Mouse (Mus musculus): ENCODE measurements around the gene Agap1. TPM values are rescaled to one million over a fixed set of nuclear protein-coding genes. Genes with fewer than 3 reads are reported as not detected.

The Agap1 gene
- polyA plus RNA-seq, 1 experiment from 2014 or later, result 89.6 TPM

- Histone ChIP-seq H3K9ac (replicated peaks; ENCODE audit: low read length) (no peak overlapping the region), H3K4me2 (ENCODE audit: low read length) (peak overlapping the region; percentile 3; the same call in 1 of the 2 replicates), H3K4me1 (ENCODE audit: control insufficient read depth, insufficient read depth, low read length) (peaks cover 19% of the 10 kb centered on the region), H3K27me3 (ENCODE audit: control insufficient read depth, insufficient read depth, low read length) (no peaks in the 10 kb centered on the region), H3K27ac (replicated peaks; ENCODE audit: low read depth, low read length) (peak overlapping the region; percentile 37; the same call in 1 of the 2 replicates), H3K4me3 (replicated peaks; ENCODE audit: low read depth, low read length) (no peak overlapping the region), H3K9me3 (ENCODE audit: control insufficient read depth, low read length) (no peaks in the 10 kb centered on the region), H3K36me3 (ENCODE audit: control insufficient read depth, insufficient read depth, low read length) (peaks cover 22% of the 10 kb centered on the region)
- 5% methylated on average over 3 of the region's 3 CpGs for WGBS
- ATAC-seq (ENCODE audit: low FRiP score, low TSS enrichment) (peak; percentile 17; the same call in 1 of the 2 replicates), DNase-seq (peak; percentile 69)
These were observed 285.1 kb downstream of the Agap1 start for GRCm38 (mm10) chr1:89739775-89740099.

DNA sequence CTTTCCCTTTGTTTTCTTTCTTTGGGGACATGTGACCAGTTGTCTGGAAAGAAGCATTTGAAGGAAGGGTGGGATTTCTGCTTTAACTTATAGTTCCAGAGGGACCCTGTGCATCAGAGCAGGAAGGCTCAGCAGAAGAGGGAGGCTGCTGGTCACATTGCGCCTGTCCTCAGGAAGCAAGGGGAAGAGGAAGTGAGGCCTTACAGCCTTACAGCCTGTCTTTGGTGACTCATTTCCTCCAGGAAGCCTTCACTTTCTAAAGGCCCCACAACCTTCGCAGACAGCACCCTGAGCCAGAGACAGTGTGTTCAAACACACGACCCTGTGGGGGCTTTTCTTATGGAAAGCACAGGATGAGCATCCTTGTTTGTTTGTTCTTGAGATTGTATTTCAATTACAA lies 287.8 kb downstream of the Agap1 start:
- no peak for DNase-seq
- 76% methylated on average over 3 of the region's 3 CpGs for WGBS

DNA sequence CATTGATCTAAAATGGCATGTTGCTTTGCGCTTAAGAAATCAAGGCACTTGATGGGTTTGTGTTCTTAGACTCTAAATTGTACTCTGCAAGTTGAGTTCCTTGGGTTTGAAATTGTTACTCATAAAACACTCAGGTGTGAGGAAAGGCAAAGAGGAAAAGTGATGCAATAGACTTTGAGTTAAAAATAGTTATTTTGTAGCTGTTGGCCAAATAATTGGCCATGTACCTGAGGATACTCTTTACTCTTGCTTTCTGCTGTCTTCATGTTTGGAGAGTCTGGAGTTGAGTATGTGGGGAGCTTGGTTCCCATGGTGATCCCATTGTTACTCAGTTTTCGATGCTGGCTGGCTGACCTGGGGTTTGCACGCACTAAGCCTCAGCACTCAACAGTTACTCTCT lies 291.6 kb downstream of the Agap1 start:
- Histone ChIP-seq H3K9me3 (ENCODE audit: control insufficient read depth, low read length) (no peaks in the 10 kb centered on the region), H3K27me3 (ENCODE audit: control insufficient read depth, insufficient read depth, low read length) (no peaks in the 10 kb centered on the region)
- 55% methylated on average over 3 of the region's 3 CpGs for WGBS

More for the DNA sequence above, 287.8 kb downstream of the Agap1 start:
- no peaks in the 10 kb centered on the region for H3K27me3 ChIP-seq (ENCODE audit: control insufficient read depth, insufficient read depth, low read length)
- peaks cover 33% of the 10 kb centered on the region for H3K36me3 ChIP-seq (ENCODE audit: control insufficient read depth, insufficient read depth, low read length)
- H3K9me3 ChIP-seq (ENCODE audit: control insufficient read depth, low read length), result no peaks in the 10 kb centered on the region
- no peak overlapping the region for H3K4me3 ChIP-seq (replicated peaks; ENCODE audit: low read depth, low read length)
- H3K4me2 ChIP-seq (ENCODE audit: low read length), result no peak overlapping the region
- H3K4me1 ChIP-seq (ENCODE audit: control insufficient read depth, insufficient read depth, low read length), result peaks cover 19% of the 10 kb centered on the region
- H3K27ac ChIP-seq (replicated peaks; ENCODE audit: low read depth, low read length), result no peak overlapping the region
- no peak overlapping the region for H3K9ac ChIP-seq (replicated peaks; ENCODE audit: low read length)
- ATAC-seq (ENCODE audit: low FRiP score, low TSS enrichment), result no peak

GRCm38 (mm10) chr1:89749666-89750065 lies 295.1 kb downstream of the Agap1 start:
- Histone ChIP-seq H3K9me3 (ENCODE audit: control insufficient read depth, low read length) (no peaks in the 10 kb centered on the region), H3K27ac (replicated peaks; ENCODE audit: low read depth, low read length) (no peak overlapping the region), H3K27me3 (ENCODE audit: control insufficient read depth, insufficient read depth, low read length) (no peaks in the 10 kb centered on the region), H3K4me1 (ENCODE audit: control insufficient read depth, insufficient read depth, low read length) (peaks cover 23% of the 10 kb centered on the region), H3K4me2 (ENCODE audit: low read length) (no peak overlapping the region), H3K4me3 (replicated peaks; ENCODE audit: low read depth, low read length) (no peak overlapping the region), H3K36me3 (ENCODE audit: control insufficient read depth, insufficient read depth, low read length) (peaks cover 12% of the 10 kb centered on the region), H3K9ac (replicated peaks; ENCODE audit: low read length) (no peak overlapping the region)
- ATAC-seq (ENCODE audit: low FRiP score, low TSS enrichment), result no peak
- DNase-seq, result peak; percentile 69

More for the DNA sequence above, 291.6 kb downstream of the Agap1 start:
- H3K9ac ChIP-seq (replicated peaks; ENCODE audit: low read length), result no peak overlapping the region
- ATAC-seq (ENCODE audit: low FRiP score, low TSS enrichment) (no peak), DNase-seq (no peak)
- H3K4me2 ChIP-seq (ENCODE audit: low read length), result no peak overlapping the region
- no peak overlapping the region for H3K27ac ChIP-seq (replicated peaks; ENCODE audit: low read depth, low read length)
- peaks cover 30% of the 10 kb centered on the region for H3K36me3 ChIP-seq (ENCODE audit: control insufficient read depth, insufficient read depth, low read length)
- peaks cover 15% of the 10 kb centered on the region for H3K4me1 ChIP-seq (ENCODE audit: control insufficient read depth, insufficient read depth, low read length)
- no peak overlapping the region for H3K4me3 ChIP-seq (replicated peaks; ENCODE audit: low read depth, low read length)

DNA sequence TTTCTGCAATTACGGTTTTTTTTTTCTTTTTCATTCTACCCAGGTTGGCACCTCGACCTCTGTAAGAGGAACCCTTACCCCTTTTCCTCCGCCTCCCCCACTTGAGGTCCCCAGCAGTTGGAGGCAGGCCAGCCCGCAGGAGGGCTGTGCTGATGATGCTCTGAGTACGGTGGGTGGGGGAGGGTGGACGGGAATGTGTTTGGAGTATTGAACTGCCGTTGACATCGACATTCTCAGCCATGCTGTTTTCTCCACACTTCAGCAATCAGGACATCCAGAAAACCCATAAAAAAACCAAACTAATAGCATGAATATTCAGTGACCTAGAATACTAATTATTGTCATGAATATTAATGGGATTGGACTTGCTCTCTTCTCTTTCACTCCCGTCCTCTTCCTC lies 295.9 kb downstream of the Agap1 start:
- Histone ChIP-seq H3K9ac (replicated peaks; ENCODE audit: low read length) (no peak overlapping the region), H3K27ac (replicated peaks; ENCODE audit: low read depth, low read length) (peak overlapping the region; percentile 10), H3K4me3 (replicated peaks; ENCODE audit: low read depth, low read length) (no peak overlapping the region), H3K36me3 (ENCODE audit: control insufficient read depth, insufficient read depth, low read length) (peaks cover 4% of the 10 kb centered on the region; the same call in 1 of the 2 replicates), H3K27me3 (ENCODE audit: control insufficient read depth, insufficient read depth, low read length) (no peaks in the 10 kb centered on the region), H3K4me1 (ENCODE audit: control insufficient read depth, insufficient read depth, low read length) (peaks cover 28% of the 10 kb centered on the region), H3K9me3 (ENCODE audit: control insufficient read depth, low read length) (no peaks in the 10 kb centered on the region), H3K4me2 (ENCODE audit: low read length) (peak overlapping the region; percentile 39)
- peak; percentile 73 for DNase-seq
- ATAC-seq (ENCODE audit: low FRiP score, low TSS enrichment), result peak; percentile 57
- 2% methylated on average over 9 of the region's 9 CpGs for WGBS

DNA sequence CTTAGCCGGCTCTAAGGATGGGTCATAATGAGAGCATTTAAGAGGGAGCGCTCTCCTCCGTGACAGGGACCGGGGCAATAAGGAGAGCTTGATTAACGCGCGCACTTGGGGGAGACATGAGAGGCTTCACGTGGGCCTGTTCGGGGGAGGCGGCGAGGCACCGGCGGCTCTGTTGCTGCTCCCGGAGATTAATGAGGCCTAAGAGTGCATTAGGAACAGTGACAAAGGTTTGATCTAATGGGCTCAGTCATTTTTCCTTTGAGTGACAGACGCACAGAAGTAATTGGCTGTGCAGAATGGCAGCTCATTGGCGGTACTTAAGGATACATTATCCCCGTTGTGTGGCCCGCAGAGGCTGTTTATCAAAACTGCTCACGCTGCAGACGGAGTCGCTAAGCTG lies 296.3 kb downstream of the Agap1 start:
- peaks cover 31% of the 10 kb centered on the region for H3K4me1 ChIP-seq (ENCODE audit: control insufficient read depth, insufficient read depth, low read length)
- peak overlapping the region; percentile 10 for H3K27ac ChIP-seq (replicated peaks; ENCODE audit: low read depth, low read length)
- WGBS, result 4% methylated on average over 21 of the region's 21 CpGs
- peak; percentile 79 for DNase-seq
- H3K27me3 ChIP-seq (ENCODE audit: control insufficient read depth, insufficient read depth, low read length), result no peaks in the 10 kb centered on the region
- peak overlapping the region; percentile 39 for H3K4me2 ChIP-seq (ENCODE audit: low read length)
- peak; percentile 78 for ATAC-seq (ENCODE audit: low FRiP score, low TSS enrichment)
- no peak overlapping the region for H3K4me3 ChIP-seq (replicated peaks; ENCODE audit: low read depth, low read length)
- no peaks in the 10 kb centered on the region for H3K36me3 ChIP-seq (ENCODE audit: control insufficient read depth, insufficient read depth, low read length)
- no peaks in the 10 kb centered on the region for H3K9me3 ChIP-seq (ENCODE audit: control insufficient read depth, low read length)
- no peak overlapping the region for H3K9ac ChIP-seq (replicated peaks; ENCODE audit: low read length)

DNA sequence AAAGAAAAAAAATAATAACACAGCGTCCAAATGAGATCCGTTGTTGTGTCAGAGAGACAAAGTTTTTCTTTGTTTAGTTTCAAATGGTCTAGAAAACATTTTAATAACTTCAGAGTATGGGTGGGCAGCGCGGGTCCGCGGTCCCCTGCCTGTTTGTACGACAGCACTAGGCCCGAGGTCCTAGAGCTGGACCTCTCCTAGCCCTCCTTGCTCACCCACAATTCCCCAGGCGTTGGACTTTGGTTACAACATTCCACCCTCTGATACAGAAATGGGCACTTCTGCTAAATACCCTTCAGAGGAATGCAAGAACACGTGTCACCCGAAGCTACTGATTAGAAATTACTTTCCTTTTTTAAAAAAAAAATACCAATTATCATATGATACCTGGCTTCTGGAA lies 296.7 kb downstream of the Agap1 start:
- ATAC-seq (ENCODE audit: low FRiP score, low TSS enrichment) (no peak), DNase-seq (peak; percentile 33)
- H3K27ac ChIP-seq (replicated peaks; ENCODE audit: low read depth, low read length), result peak overlapping the region; percentile 10
- H3K36me3 ChIP-seq (ENCODE audit: control insufficient read depth, insufficient read depth, low read length), result no peaks in the 10 kb centered on the region
- no peaks in the 10 kb centered on the region for H3K9me3 ChIP-seq (ENCODE audit: control insufficient read depth, low read length)
- no peak overlapping the region for H3K4me3 ChIP-seq (replicated peaks; ENCODE audit: low read depth, low read length)
- peaks cover 35% of the 10 kb centered on the region for H3K4me1 ChIP-seq (ENCODE audit: control insufficient read depth, insufficient read depth, low read length)
- no peak overlapping the region for H3K9ac ChIP-seq (replicated peaks; ENCODE audit: low read length)
- no peaks in the 10 kb centered on the region for H3K27me3 ChIP-seq (ENCODE audit: control insufficient read depth, insufficient read depth, low read length)
- WGBS, result 36% methylated on average over 11 of the region's 11 CpGs
- H3K4me2 ChIP-seq (ENCODE audit: low read length), result peak overlapping the region; percentile 39

GRCm38 (mm10) chr1:89752659-89753058 lies 298.1 kb downstream of the Agap1 start:
- Histone ChIP-seq H3K4me1 (ENCODE audit: control insufficient read depth, insufficient read depth, low read length) (peaks cover 40% of the 10 kb centered on the region), H3K4me2 (ENCODE audit: low read length) (no peak overlapping the region), H3K27me3 (ENCODE audit: control insufficient read depth, insufficient read depth, low read length) (no peaks in the 10 kb centered on the region; the same call in 1 of the 2 replicates), H3K27ac (replicated peaks; ENCODE audit: low read depth, low read length) (no peak overlapping the region), H3K36me3 (ENCODE audit: control insufficient read depth, insufficient read depth, low read length) (no peaks in the 10 kb centered on the region), H3K9me3 (ENCODE audit: control insufficient read depth, low read length) (no peaks in the 10 kb centered on the region), H3K9ac (replicated peaks; ENCODE audit: low read length) (no peak overlapping the region), H3K4me3 (replicated peaks; ENCODE audit: low read depth, low read length) (no peak overlapping the region)
- DNase-seq (no peak), ATAC-seq (ENCODE audit: low FRiP score, low TSS enrichment) (no peak)
- 97% methylated on average over 3 of the region's 3 CpGs for WGBS

GRCm38 (mm10) chr1:89755358-89755757 lies 300.8 kb downstream of the Agap1 start:
- Histone ChIP-seq H3K36me3 (ENCODE audit: control insufficient read depth, insufficient read depth, low read length) (no peaks in the 10 kb centered on the region), H3K4me3 (replicated peaks; ENCODE audit: low read depth, low read length) (no peak overlapping the region), H3K9me3 (ENCODE audit: control insufficient read depth, low read length) (no peaks in the 10 kb centered on the region), H3K27ac (replicated peaks; ENCODE audit: low read depth, low read length) (no peak overlapping the region), H3K4me2 (ENCODE audit: low read length) (no peak overlapping the region), H3K27me3 (ENCODE audit: control insufficient read depth, insufficient read depth, low read length) (no peaks in the 10 kb centered on the region; the same call in 1 of the 2 replicates), H3K9ac (replicated peaks; ENCODE audit: low read length) (no peak overlapping the region), H3K4me1 (ENCODE audit: control insufficient read depth, insufficient read depth, low read length) (peaks cover 33% of the 10 kb centered on the region)
- DNase-seq, result no peak
- no peak for ATAC-seq (ENCODE audit: low FRiP score, low TSS enrichment)
- WGBS, result 40% methylated on average over 12 of the region's 12 CpGs

Data from midbrain, embryonic 14.5 days (tissue).